Mouse (Mus musculus): Measurements from ENCODE around the gene Pbx4.

The Pbx4 gene

DNA sequence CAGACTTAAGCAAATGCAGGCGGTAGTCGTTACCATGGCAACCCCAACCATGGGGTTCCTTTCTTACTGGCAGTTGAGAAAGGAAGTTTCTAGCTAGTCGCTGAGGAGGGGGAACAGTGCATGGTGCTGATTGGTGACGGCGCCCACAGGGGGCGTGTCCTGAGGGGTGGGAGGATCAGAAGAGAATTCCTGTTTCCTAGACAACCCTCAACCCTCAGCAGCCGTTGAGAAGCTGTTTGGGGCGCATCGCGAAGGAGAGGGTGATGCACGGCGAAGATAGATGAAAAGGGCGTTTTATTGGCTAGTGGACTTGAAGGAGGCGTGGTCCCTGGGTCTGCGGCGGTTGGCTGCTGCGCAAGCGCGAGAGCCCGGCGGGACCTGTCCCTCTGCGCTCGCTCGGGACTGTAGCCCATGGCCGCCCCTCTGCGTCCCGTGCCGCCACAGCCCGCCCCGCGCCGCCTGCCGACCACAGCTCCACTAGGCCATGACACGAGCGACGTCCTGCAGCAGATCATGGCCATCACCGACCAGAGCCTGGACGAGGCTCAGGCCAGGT, at the start of gene Pbx4:
TSS of gene Pbx4 (plus strand) at position 194 of the 556 bp plus-strand sequence.
- peak; percentile 52 for DNase-seq (ENCODE audit: low spot score)

DNA sequence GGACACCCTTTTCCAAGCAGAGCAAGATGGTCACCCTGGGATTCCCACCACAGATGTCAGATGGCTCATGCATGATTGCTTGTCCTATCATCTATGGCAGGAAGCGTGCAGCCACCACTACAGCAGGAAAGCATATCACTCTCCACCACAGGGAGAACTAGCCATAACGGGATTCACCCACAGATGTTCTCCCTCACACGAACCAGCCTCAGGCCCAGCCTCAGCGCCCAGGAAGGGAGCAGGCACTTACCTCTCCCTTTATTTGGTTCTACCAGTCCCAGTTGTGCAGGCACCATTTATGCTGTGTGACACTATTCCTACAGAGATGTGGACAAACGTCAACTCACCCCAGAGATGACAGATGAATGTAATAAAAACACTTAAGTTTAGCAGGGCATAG, 43.2 kb upstream of the Pbx4 start:
- DNase-seq (ENCODE audit: low spot score), result no peak

DNA sequence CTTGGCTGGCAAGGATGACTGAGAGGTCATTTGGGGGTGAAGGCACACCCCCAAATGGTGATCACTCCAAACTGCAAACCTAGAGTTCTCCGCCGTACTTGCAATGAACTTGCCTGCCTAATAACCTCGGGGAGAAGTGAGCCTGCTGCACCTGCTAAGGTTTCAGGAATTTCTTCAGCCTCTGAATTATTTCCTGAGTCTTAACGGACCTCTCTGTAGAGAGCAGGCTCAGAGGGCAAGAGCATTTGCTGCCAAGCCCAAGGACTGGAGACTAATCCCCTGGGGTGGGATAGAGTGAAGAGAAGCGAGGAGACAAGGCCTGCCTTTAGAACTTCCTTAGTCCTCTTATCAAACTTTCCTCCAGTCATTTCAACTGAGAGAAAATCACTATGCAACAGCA, 42.6 kb upstream of the Pbx4 start:
- no peak for DNase-seq (ENCODE audit: low spot score)

DNA sequence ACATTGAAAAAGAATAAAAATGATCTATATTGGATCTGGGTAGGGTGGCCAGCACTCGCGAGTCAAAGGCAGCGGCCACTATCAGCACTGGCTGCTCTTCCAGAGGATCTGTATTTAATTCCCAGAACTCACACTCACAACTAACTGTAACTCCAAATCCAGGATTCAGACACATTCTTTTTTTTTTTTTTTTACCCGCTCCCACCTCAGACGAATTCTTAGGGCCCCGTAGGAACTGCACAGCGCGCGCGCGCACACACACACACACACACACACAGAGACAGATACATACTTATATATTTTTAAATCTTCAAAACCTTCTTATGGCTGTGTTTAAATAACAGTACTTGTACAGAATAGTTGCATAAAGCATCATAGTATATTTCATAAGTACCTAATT, 41.9 kb upstream of the Pbx4 start:
- no peak for DNase-seq (ENCODE audit: low spot score)

DNA sequence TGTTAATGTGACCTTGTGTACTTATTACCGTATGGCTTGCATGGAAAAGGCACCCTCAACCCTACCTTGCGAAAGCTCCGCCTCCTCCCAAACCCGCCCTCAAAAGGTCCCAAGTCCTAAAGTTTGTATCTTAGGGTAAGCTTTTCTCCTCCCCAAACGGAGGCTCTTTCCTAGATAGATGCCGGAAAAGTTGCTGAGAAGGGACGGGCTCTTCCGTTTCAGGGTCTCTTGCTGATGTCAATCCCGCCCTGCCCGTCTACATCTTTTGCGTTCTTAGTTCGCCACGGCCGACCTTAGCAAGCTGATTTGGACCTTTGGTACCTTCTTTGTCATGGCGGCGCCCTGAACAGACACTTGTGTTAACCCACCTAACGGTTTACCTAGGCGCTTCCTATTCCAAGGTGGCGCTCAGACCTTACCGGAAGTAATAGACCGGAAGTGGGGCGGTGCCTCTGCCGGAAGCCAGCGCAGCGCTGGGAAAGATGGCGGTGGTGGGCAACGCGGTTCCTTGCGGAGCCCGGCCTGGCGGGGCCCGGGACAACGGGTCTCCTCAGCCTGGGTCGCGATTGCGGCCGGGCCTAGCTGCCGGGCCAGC, 41.4 kb upstream of the Pbx4 start, which contains the start of the genes Atp13a1 and Zfp866:
TSS of gene Atp13a1 (plus strand) at position 391 of the 595 bp plus-strand sequence.
TSS of gene Zfp866 (minus strand) at position 406 of the 595 bp plus-strand sequence.
- peak; percentile 82 for DNase-seq (ENCODE audit: low spot score)

DNA sequence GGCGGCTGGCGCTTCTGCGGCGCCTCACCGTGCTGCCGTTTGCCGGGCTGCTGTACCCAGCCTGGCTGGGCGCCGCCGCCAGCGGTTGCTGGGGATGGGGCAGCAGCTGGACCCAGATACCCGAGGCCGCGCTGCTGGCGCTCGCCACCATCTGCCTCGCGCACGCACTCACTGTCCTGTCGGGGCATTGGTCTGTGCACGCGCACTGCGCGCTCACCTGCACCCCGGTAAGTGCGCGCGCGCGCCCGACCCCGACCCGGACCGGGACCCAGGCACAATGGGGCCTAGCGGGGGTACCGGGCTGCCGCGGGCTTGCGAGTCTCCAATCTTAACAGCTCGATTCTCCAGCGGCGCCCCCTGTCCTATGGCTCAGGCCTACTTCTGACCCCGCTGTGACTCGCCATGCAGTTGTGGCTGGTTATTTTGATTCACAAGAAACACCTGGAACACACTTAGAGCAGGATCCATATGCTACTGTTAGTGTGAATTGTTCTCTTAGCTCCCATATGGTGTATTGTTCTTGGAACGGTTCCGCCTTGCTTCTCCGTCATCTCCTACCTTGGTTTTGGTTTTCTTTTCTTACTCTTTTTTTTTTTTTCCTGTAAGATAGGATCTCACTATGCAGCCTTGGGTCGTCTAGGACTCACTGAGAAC, 40.7 kb upstream of the Pbx4 start:
- no peak for DNase-seq (ENCODE audit: low spot score)

DNA sequence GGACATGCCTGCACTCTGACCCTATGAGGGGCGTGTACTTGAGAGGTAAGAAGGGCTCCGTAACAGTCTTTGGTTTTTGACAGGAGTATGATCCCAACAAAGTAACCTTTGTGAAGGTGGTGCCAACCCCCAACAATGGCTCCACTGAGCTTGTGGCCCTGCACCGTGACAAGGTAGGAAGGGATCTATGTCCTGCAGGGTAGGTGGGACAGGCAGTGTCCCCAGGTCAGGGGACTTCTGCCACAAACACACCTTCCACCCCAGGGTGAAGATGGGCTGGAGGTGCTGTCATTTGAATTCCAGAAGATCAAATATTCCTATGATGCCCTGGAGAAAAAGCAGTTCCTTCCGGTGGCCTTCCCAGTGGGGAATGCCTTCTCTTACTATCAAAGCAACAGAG, 38.6 kb upstream of the Pbx4 start:
- no peak for DNase-seq (ENCODE audit: low spot score)

DNA sequence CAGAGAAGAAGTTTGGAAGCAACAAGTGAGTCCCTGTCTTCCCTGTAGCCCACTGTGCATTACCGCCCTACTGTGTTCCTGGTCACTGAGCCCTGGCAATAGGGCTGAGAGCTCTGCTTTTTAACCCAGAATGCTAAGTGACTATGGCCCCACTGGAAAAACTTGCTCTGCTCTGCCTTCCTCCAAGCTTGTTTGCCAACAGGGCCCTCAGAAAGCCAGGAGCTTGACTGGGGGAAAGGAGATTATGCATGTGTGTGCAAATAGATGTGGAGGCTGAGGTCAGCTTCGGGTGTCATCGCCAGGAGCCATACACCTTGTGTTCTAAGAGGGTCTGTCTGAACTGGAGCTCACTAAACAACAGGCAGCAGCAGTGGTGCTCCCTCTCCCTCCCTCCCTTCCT, 38.2 kb upstream of the Pbx4 start:
- no peak for DNase-seq (ENCODE audit: low spot score)

DNA sequence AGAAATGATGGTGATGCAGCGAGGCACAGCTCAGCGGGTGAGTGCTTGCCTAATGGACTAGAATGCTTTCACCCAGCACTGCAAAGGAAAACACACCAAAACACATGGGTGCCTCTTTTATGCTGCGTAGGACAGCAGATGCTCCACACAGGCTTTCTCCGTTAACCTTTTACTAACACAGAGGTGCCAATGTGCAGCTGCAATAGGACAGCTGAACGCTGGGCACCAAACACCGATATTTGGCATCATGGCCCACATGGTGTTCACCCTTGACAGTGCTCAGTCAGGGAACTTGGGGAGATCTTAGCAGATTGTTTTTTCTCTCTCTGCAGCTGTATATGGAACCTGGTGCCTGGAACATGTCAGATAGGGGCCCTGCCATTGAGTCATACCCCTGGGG, 37.4 kb upstream of the Pbx4 start:
- no peak for DNase-seq (ENCODE audit: low spot score)

DNA sequence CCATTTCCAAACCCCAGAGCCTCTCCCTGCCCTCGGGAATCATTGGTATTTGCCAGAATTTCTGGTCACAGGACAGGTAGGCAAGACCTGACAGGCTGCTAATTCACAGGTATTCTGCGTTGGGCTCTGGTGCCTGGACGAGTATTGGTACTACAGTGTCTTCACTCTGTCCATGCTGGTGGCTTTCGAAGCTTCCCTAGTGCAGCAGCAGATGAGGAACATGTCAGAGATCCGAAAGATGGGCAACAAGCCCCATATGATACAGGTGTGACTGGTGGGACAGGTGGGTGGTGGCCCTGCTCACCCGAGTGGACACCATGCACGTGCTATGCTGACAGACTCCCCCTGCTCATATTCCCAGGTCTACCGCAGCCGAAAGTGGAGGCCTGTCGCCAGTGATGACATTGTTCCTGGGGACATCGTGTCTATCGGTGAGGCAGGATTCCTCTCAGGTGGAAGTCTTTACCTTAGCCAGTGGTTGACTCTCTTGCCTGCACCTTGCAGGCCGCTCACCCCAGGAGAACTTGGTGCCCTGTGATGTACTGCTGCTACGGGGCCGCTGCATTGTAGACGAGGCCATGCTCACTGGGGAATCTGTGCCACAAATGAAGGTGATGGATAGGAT, 35.5 kb upstream of the Pbx4 start:
- no peak for DNase-seq (ENCODE audit: low spot score)

DNA sequence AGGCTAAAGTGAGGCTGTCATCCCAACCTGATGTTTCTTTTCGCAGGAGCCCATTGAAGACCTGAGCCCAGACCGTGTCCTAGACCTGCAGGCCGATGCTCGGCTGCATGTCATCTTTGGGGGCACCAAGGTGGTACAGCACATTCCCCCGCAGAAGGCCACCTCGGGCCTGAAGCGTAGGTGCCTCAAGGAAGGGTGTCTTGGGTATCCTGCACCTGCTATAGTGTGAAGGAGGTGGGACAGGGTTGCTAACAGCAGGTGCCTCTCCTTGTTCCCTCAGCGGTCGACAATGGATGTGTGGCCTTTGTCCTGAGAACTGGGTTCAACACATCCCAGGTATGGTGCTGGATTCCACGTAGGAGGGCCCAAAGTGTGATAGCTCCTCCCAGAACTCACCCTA, 34.6 kb upstream of the Pbx4 start:
- DNase-seq (ENCODE audit: low spot score), result no peak

DNA sequence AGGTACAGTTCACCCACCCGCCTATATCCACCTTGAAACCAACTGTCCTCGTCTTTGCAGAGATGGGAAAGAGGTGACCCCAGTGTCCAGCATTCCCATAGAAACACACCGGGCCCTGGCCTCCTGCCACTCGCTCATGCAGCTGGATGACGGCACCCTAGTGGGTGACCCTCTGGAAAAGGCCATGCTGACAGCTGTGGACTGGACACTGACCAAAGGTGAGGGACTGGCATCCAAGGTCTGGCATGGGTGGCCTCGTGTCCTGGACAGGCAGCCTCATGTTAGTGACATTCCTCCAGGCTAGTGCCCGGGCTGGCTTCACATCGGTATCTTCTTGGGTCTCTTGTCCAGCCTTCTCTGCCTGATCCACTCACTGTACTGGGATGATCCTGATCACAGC, 33.0 kb upstream of the Pbx4 start:
- DNase-seq (ENCODE audit: low spot score), result no peak

DNA sequence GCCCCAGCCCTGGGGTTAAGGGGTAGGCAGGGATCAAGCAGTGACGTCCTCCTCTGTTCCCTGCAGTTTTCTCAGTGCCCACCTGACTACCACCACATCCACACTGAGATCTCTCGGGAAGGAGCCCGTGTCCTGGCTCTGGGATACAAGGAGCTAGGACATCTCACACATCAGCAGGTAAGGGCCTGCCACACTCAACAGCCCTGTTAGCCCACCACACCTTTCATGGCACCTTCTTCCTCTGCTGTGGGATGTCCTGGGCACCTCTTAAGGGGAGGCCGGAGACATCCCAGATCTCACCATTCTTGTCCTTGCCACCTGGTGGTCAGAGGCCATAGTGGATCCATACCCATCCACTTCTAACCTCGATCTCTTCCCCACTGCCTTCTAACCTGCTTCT, 32.3 kb upstream of the Pbx4 start:
- DNase-seq (ENCODE audit: low spot score), result no peak

DNA sequence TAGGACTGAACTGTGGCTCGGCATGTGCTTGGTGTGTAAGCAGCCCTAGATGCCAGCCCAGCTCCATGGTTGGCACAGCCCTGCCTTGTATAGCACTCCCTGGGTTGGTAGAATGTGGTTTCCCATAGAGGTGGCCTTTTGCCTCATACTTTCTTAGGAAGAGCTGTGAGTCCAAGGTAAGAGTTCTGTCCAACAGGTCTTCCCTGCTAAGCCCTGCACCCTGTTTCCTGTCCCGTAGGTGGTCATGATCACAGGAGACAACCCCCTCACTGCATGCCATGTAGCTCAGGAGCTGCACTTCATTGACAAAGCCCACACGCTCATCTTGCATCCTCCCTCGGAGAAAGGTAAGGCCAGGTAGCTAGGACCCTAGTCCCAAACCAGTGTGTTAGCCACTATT, 30.5 kb upstream of the Pbx4 start:
- DNase-seq (ENCODE audit: low spot score), result no peak

DNA sequence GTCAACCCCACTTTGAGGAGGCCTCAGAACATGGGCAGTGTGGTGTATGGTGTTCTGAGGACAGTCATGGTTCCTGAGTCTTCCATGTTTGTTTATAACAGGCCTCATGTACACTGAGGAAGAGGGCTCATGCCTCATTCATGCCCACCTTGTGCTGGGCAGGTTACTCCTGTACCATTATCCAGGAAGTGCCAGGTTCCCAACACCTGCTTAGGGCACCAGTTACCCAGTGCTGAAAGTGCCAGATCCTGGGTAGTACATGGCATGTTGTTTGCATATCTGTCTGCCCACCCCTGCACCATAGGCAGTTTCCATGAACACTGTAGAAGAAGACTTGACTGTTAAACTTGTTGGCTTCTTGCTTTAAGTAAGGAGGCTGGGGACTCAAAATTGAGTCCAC, 30.1 kb upstream of the Pbx4 start:
- no peak for DNase-seq (ENCODE audit: low spot score)

DNA sequence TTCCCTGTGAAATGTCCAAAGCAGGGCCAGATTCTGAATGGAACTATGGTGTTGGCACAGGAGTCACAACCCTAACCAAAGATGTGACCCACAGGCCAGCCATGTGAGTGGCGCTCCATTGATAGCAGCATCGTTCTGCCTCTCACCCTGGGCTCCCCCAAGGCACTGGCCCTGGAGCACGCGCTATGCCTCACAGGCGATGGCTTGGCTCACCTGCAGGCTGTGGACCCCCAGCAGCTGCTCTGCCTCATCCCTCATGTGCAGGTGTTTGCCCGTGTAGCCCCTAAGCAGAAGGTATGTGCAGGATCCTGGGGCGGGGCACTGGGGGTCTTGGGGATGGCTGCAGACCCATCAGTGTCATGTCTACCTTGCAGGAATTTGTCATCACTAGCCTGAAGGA, 28.9 kb upstream of the Pbx4 start:
- no peak for DNase-seq (ENCODE audit: low spot score)

DNA sequence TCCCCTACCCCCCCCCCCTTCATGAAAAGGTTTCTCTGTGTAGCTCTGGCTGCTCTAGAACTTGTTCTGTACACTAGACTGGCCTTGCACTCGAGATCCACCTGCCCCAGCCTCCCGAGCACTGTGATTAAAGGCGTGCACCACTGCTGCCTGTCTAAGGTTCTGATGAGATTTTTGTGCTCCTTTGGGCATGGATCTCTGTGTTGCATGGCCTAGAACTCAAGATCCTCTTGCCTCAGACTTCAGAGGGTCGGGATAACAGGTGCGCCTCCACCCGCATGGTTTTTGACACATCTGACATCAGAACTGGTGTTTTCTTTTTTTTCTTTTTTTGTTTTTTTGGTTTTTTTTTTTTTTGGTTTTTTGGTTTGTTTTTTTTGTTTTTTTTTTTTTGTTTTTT, 27.8 kb upstream of the Pbx4 start:
- DNase-seq (ENCODE audit: low spot score), result no peak

DNA sequence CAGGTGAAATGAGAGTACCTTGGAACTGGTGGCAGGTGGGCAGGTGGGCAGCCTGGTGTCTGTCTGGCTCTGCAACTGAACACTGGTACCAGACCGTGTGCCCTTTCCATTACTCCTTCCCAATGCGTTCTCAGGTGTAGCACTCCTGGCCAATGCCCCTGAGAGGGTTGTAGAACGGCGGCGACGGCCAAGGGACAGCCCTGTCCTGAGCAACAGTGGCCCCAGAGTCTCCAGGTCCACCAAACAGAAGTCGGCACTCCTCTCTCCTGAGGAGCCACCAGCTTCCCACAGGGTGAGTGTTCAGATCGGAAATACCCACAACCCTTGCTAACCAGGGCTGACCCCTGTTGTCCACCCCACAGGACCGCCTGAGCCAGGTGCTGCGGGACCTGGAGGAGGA, 27.2 kb upstream of the Pbx4 start:
- DNase-seq (ENCODE audit: low spot score), result no peak

DNA sequence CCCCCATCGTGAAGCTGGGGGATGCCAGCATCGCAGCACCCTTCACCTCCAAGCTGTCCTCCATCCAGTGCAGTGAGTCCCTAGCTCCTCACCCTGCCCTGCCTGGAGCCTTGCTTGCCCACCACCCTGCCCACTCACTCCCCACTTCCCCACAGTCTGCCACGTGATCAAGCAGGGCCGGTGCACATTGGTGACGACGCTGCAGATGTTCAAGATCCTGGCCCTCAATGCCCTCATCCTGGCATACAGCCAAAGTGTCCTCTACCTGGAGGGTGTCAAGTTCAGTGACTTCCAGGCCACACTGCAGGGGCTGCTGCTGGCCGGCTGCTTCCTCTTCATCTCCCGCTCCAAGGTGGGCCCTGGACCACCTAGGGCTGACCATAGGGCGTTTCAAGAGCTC, 26.8 kb upstream of the Pbx4 start:
- DNase-seq (ENCODE audit: low spot score), result no peak

DNA sequence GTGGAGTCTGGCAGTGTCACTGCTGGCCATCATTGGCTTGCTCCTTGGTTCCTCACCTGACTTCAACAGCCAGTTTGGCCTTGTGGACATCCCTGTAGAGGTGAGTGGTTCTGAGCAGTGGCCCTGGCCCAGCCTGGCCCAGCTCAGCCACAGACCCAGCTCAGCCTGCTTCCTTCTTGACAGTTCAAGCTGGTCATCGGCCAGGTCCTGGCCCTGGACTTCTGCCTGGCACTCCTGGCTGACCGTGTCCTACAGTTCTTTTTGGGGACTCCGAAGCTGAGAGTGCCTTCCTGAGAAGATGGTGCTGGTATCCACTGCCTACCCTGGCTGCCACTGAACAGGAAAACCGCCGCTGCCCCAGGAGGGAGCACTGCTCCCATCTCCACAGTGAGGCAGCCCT, 25.1 kb upstream of the Pbx4 start:
- DNase-seq (ENCODE audit: low spot score), result no peak

DNA sequence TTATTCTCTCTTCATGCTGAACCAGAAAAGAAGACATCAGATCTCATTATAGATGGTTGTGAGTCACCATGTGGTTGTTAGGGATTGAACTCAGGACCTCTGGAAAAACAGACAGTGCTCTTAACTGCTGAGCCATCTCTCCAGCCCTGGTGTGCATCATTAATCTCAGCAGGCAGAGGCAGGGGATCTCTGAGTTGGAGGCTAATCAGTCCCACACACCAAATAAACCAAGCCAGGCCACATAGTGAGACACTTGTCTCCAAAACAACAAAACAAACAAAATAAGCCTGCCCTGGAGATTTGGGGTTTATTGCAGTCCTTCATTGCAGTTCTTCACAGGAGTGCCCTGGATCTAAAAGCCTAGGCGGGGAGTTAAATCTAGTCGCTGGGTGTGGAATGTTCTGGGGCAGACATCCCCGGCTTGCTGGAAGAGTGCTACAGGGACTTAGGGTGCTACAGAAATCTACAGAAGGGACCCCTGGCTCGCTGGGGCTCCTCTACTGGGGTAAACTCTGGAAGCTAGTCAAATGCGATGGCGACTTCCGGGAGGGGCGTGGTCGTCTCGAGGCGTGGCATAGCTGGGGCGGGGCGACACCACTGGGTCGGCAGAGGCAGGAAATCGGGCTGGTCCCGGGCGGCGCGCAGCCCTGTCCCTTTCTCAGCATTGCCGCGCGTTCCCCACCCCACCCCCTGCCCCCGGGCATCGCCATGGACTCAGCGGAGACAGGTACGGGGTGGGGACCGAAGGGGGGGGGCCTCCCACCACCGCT, 24.0 kb upstream of the Pbx4 start, which contains the start of gene Gmip:
TSS of gene Gmip (plus strand) at position 586 of the 770 bp plus-strand sequence.
- no peak for DNase-seq (ENCODE audit: low spot score)

DNA sequence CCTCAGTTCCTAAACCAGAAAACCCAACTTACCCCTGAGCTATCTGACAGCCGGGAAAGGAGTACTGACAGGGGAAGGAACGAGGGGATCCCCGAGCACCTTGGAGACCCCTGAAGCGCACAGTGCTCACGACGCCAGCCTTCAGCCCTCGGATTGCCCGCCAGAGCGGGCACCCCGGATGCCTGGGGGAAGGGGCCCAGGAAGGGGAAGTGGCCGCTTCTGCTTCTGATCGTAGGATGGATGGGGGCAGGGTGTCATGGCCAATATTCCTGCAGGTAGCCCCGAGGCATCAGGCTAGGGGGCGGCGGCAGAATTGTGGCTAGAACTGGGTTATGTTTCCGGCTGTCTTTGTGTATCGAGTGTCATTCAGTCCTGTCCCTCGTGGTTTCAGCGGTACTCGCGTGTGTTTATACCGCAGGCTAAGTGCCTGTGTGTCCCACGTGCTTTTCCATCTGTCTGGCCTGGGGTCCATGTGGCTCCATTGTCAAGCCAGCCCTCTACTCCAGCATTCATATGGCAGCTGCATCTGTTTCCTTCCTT, 23.4 kb upstream of the Pbx4 start:
- no peak for DNase-seq (ENCODE audit: low spot score)
